Mouse (Mus musculus) urinary bladder, postnatal 10 days (tissue): ENCODE results near the gene Reg3d.
"Not testable (repeated sequence)": the region's sequence is repeated elsewhere in the genome, so short reads cannot be mapped to it uniquely, and the experiment has no call there.

Experiments
- DNase-seq: peaks from one replicate; pipeline ENCODE4 v3.0.0; 2022; ENCODE audit warnings: low spot score

Gene Reg3d

GRCm38 (mm10) chr6:78378765-78379164 lies at the start of gene Reg3d:
Gene Reg3d, minus strand, starts transcription at chr6:78378865.
- DNase-seq: no peak

- DNase-seq: no peak
These were observed 46.8 kb upstream of the Reg3d start for GRCm38 (mm10) chr6:78425497-78425896.

- DNase-seq: not testable (repeated sequence)
These were observed 43.7 kb upstream of the Reg3d start, which contains the start of gene Reg1 for GRCm38 (mm10) chr6:78422411-78422810. Gene Reg1, plus strand, starts transcription at chr6:78422711.

GRCm38 (mm10) chr6:78395323-78395722 lies 16.7 kb upstream of the Reg3d start, which contains the start of gene Reg2:
Gene Reg2, plus strand, starts transcription at chr6:78395623.
- DNase-seq: not testable (repeated sequence)

GRCm38 (mm10) chr6:78385609-78386008 lies 6.9 kb upstream of the Reg3d start:
- no peak for DNase-seq

GRCm38 (mm10) chr6:78380409-78380808 lies 1.7 kb upstream of the Reg3d start, which contains the start of gene Reg3a:
Gene Reg3a, plus strand, starts transcription at chr6:78380709.
- no peak for DNase-seq

GRCm38 (mm10) chr6:78370357-78370756 lies 8.3 kb downstream of the Reg3d start, which contains the start of gene Reg3b:
Gene Reg3b, plus strand, starts transcription at chr6:78370657.
- no peak for DNase-seq

- no peak for DNase-seq
These were observed 16.6 kb downstream of the Reg3d start for GRCm38 (mm10) chr6:78361971-78362563.

- no peak for DNase-seq
These were observed 37.0 kb downstream of the Reg3d start for GRCm38 (mm10) chr6:78341689-78342088.

GRCm38 (mm10) chr6:78340296-78340695 lies 38.4 kb downstream of the Reg3d start:
- no peak for DNase-seq

- DNase-seq: no peak
These were observed 46.6 kb downstream of the Reg3d start for GRCm38 (mm10) chr6:78331919-78332569.

- DNase-seq: no peak
These were observed 49.5 kb downstream of the Reg3d start for GRCm38 (mm10) chr6:78329166-78329565.

- no peak for DNase-seq
These were observed 50.9 kb downstream of the Reg3d start for GRCm38 (mm10) chr6:78327798-78328197.
